Mouse (Mus musculus) C2C12 (cell line): ENCODE measurements around the gene Tnfsfm13. TPM values are rescaled to one million over a fixed set of nuclear protein-coding genes. Genes with fewer than 3 reads are reported as not detected.

Source experiments
- H3K27me3 ChIP-seq: one replicate; pipeline ENCODE4 v1.6.1; 2011; ENCODE audit not compliant: control insufficient read depth, insufficient read depth, insufficient read length
- H3K36me3 ChIP-seq: one replicate; pipeline ENCODE4 v1.6.1; 2011; ENCODE audit not compliant: control insufficient read depth, insufficient read depth
- H3K4me3 ChIP-seq: one replicate; pipeline ENCODE4 v1.5.1; 2011; ENCODE audit warnings: mild to moderate bottlenecking, control low read depth; ENCODE audit not compliant: poor library complexity, insufficient read depth, severe bottlenecking
- H3K79me2 ChIP-seq: one replicate; pipeline ENCODE4 v1.6.1; 2011; ENCODE audit not compliant: control insufficient read depth, insufficient read depth
- H3K79me3 ChIP-seq: one replicate; pipeline ENCODE4 v1.6.1; 2011; ENCODE audit warnings: low read depth, control low read depth
- H3ac ChIP-seq: one replicate; pipeline ENCODE3; 2011; ENCODE audit warnings: low read depth; ENCODE audit not compliant: control insufficient read depth, insufficient read length
- CEBPB ChIP-seq: IDR thresholded peaks from one replicate; pipeline ENCODE4 v1.6.1; 2011; ENCODE audit warnings: low read depth, mild to moderate bottlenecking, control low read depth, moderate library complexity
- CTCF ChIP-seq: IDR thresholded peaks from one replicate; pipeline ENCODE4 v1.5.1; 2011; ENCODE audit not compliant: control insufficient read depth, insufficient read depth, insufficient read length
- FOSL1 ChIP-seq: IDR thresholded peaks from one replicate; pipeline ENCODE4 v1.8.0; 2011; ENCODE audit warnings: mild to moderate bottlenecking, low read length; ENCODE audit not compliant: poor library complexity, insufficient read depth, severe bottlenecking
- MAX ChIP-seq: IDR thresholded peaks from one replicate; pipeline ENCODE4 v1.6.1; 2011; ENCODE audit warnings: mild to moderate bottlenecking, control low read depth
- MYOD1 ChIP-seq: IDR thresholded peaks from one replicate; pipeline ENCODE4 v1.6.1; 2011; ENCODE audit warnings: low read depth; ENCODE audit not compliant: control insufficient read depth, insufficient read length
- MYOG ChIP-seq: IDR thresholded peaks from one replicate; pipeline ENCODE4 v1.6.1; 2011; ENCODE audit not compliant: control insufficient read depth, insufficient read length; ENCODE audit errors: extremely low read depth
- USF1 ChIP-seq: IDR thresholded peaks from one replicate; pipeline ENCODE4 v1.6.1; 2011; ENCODE audit warnings: low read depth, mild to moderate bottlenecking, control low read depth, moderate library complexity
- microRNA-seq: library from miRNA; unstranded; fragments of <30 nt; microRNA quantifications from one replicate; pipeline ENCODE4, GENCODE M21; 2019; ENCODE audit warnings: borderline microRNAs expressed
- polyA plus RNA-seq: library from polyadenylated mRNA; unstranded; fragments of >200 nt; fragmentation: generic; extraction: Trizol; gene quantifications from one replicate; pipeline ENCODE4 v1.2.1, GENCODE M21; 2012; ENCODE audit warnings: missing spikeins

The Tnfsfm13 gene
- polyA plus RNA-seq, 1 experiment, result 1.5 TPM

- Histone ChIP-seq H3K4me3 (peak overlapping the region; percentile 84), H3K36me3 (peaks cover 18% of the 10 kb centered on the region)
- TF ChIP-seq MYOG (no peak), USF1 (no peak), CEBPB (no peak), MAX (no peak), CTCF (no peak), FOSL1 (no peak), MYOD1 (no peak)
Observed at GRCm38 (mm10) chr11:69633128-69633866, 62.6 kb downstream of the Tnfsfm13 start.

More at GRCm38 (mm10) chr11:69633128-69633866, 62.6 kb downstream of the Tnfsfm13 start:
- Histone ChIP-seq H3ac (peak overlapping the region; percentile 97), H3K79me3 (peaks cover 38% of the 10 kb centered on the region), H3K79me2 (peaks cover 54% of the 10 kb centered on the region), H3K27me3 (no peaks in the 10 kb centered on the region)

Small RNAs within 50 kb of the gene (microRNA-seq; reads per million reads assigned to microRNA genes)
- gene Mir1934 (5.2 reads per million, percentile 53 among the genes with 10 or more reads in this experiment), gene Mir467f (not detected)

Other genes with a start within 250 kb of the Tnfsfm13 start
- 0.14 TPM for gene Dnah2, start 147.0 kb downstream of the Tnfsfm13 start, polyA plus RNA-seq
- gene Efnb3, start 135.9 kb downstream of the Tnfsfm13 start, polyA plus RNA-seq, result 0.61 TPM
- gene Wrap53, start 115.8 kb downstream of the Tnfsfm13 start, polyA plus RNA-seq, result 21.9 TPM
- 226 TPM for gene Trp53, start 115.7 kb downstream of the Tnfsfm13 start, polyA plus RNA-seq
- 0.20 TPM for gene Atp1b2, start 90.2 kb downstream of the Tnfsfm13 start, polyA plus RNA-seq
- 0.18 TPM for gene Shbg, start 78.2 kb downstream of the Tnfsfm13 start, polyA plus RNA-seq
- gene Sat2, start 74.1 kb downstream of the Tnfsfm13 start, polyA plus RNA-seq, result 3.8 TPM
- 96.0 TPM for gene Fxr2, start 63.1 kb downstream of the Tnfsfm13 start, polyA plus RNA-seq
- 0.08 TPM for gene Sox15, start 40.8 kb downstream of the Tnfsfm13 start, polyA plus RNA-seq
- 95.8 TPM for gene Mpdu1, start 33.5 kb downstream of the Tnfsfm13 start, polyA plus RNA-seq
- gene Cd68, start 29.9 kb downstream of the Tnfsfm13 start, polyA plus RNA-seq, result 1.5 TPM
- gene Eif4a1, start 23.7 kb downstream of the Tnfsfm13 start, polyA plus RNA-seq, result 1,304 TPM
- 89.0 TPM for gene Senp3, start 14.0 kb downstream of the Tnfsfm13 start, polyA plus RNA-seq
- 0.28 TPM for gene Tnfsf13, start 10.3 kb downstream of the Tnfsfm13 start, polyA plus RNA-seq
- 6.4 TPM for gene Tnfsf12, start 249 bp downstream of the Tnfsfm13 start, polyA plus RNA-seq
- 84.2 TPM for gene Polr2a, start 62.5 kb upstream of the Tnfsfm13 start, polyA plus RNA-seq
- gene Slc35g3, start 65.9 kb upstream of the Tnfsfm13 start, polyA plus RNA-seq, result 0.08 TPM
- 3.0 TPM for gene Zbtb4, start 69.8 kb upstream of the Tnfsfm13 start, polyA plus RNA-seq
- 37.7 TPM for gene Chrnb1, start 99.8 kb upstream of the Tnfsfm13 start, polyA plus RNA-seq
- 4.2 TPM for gene Fgf11, start 105.8 kb upstream of the Tnfsfm13 start, polyA plus RNA-seq
- 0.32 TPM for gene Tmem102, start 109.5 kb upstream of the Tnfsfm13 start, polyA plus RNA-seq
- not detected for gene Gm39566, start 119.2 kb upstream of the Tnfsfm13 start, polyA plus RNA-seq
- not detected for gene Spem2, start 122.4 kb upstream of the Tnfsfm13 start, polyA plus RNA-seq
- gene Spem1, start 126.1 kb upstream of the Tnfsfm13 start, polyA plus RNA-seq, result not detected
- 10.7 TPM for gene Nlgn2, start 141.7 kb upstream of the Tnfsfm13 start, polyA plus RNA-seq
- 260 TPM for gene Tmem256, start 142.4 kb upstream of the Tnfsfm13 start, polyA plus RNA-seq
- 82.7 TPM for gene Plscr3, start 150.3 kb upstream of the Tnfsfm13 start, polyA plus RNA-seq
- not detected for gene Tnk1, start 162.6 kb upstream of the Tnfsfm13 start, polyA plus RNA-seq
- gene Tmem95, start 181.9 kb upstream of the Tnfsfm13 start, polyA plus RNA-seq, result not detected
- 17.2 TPM for gene Kctd11, start 185.3 kb upstream of the Tnfsfm13 start, polyA plus RNA-seq
- 0.21 TPM for gene Acap1, start 199.4 kb upstream of the Tnfsfm13 start, polyA plus RNA-seq
- 2.4 TPM for gene 2810408A11Rik, start 204.9 kb upstream of the Tnfsfm13 start, polyA plus RNA-seq
- gene Neurl4, start 205.0 kb upstream of the Tnfsfm13 start, polyA plus RNA-seq, result 38.4 TPM
- 37.3 TPM for gene Gps2, start 217.8 kb upstream of the Tnfsfm13 start, polyA plus RNA-seq
- 2,142 TPM for gene Eif5a, start 225.9 kb upstream of the Tnfsfm13 start, polyA plus RNA-seq
- gene Ybx2, start 239.7 kb upstream of the Tnfsfm13 start, polyA plus RNA-seq, result 0.02 TPM